Mouse (Mus musculus) embryonic facial prominence, embryonic 11.5 days (tissue): ENCODE results near the gene Ddx39b. TPM values are rescaled to one million over a fixed set of nuclear protein-coding genes. Genes with fewer than 3 reads are reported as not detected.

Source experiments
- ATAC-seq: fragments of 200-750 bp; cut with Nextera tagmentation; replicated peaks from 2 replicates; pipeline ENCODE4 v1.8.0; 2017; ENCODE audit warnings: low read depth; ENCODE audit not compliant: insufficient number of reproducible peaks, low FRiP score, low TSS enrichment
- DNase-seq: peaks from one replicate; pipeline ENCODE4 v3.0.0-alpha.2; 2015; ENCODE audit warnings: low spot score
- H3K27ac ChIP-seq: fragments of 300-500 bp; sonication (generic); replicated peaks from 2 replicates; pipeline ENCODE4 v1.5.1; 2014; ENCODE audit warnings: mild to moderate bottlenecking, low read depth, low read length, control low read depth
- H3K27me3 ChIP-seq: fragments of 300-500 bp; sonication (generic); 2 replicates; pipeline ENCODE4 v1.6.1; 2014; ENCODE audit warnings: mild to moderate bottlenecking, low read length, moderate library complexity, mixed read lengths; ENCODE audit not compliant: control insufficient read depth, insufficient read depth
- H3K36me3 ChIP-seq: fragments of 300-500 bp; sonication (generic); replicated peaks from 2 replicates; pipeline ENCODE4 v1.6.1; 2014; ENCODE audit warnings: low read depth, mild to moderate bottlenecking, low read length, moderate library complexity, mixed read lengths; ENCODE audit not compliant: control insufficient read depth, insufficient read depth
- H3K4me1 ChIP-seq: fragments of 300-500 bp; sonication (generic); 2 replicates; pipeline ENCODE4 v1.6.1; 2014; ENCODE audit warnings: low read length, mixed read lengths; ENCODE audit not compliant: control insufficient read depth, insufficient read depth
- H3K4me2 ChIP-seq: fragments of 300-500 bp; sonication (generic); 2 replicates; pipeline ENCODE4 v1.6.1; 2014; ENCODE audit warnings: low read depth, mild to moderate bottlenecking, control low read depth, low read length, moderate library complexity
- H3K4me3 ChIP-seq: fragments of 300-500 bp; sonication (generic); 2 replicates; pipeline ENCODE4 v1.5.1; 2014; ENCODE audit warnings: low read depth, low read length, control low read depth
- H3K9ac ChIP-seq: fragments of 300-500 bp; sonication (generic); replicated peaks from 2 replicates; pipeline ENCODE4 v1.6.1; 2014; ENCODE audit warnings: mild to moderate bottlenecking, control low read depth, low read length
- H3K9me3 ChIP-seq: fragments of 300-500 bp; sonication (generic); replicated peaks from 2 replicates; pipeline ENCODE4 v1.6.1; 2016; ENCODE audit warnings: mild to moderate bottlenecking, low read length, inconsistent platforms, mixed read lengths; ENCODE audit not compliant: control insufficient read depth
- WGBS: fragments of 180-500 bp; shearing (Covaris S2); extraction: QIAGEN DNeasy Blood & Tissue Kit; methylation state at CpG from one replicate; pipeline ENCODE4 v1.1.7; 2014; 5-methylcytosine and 5-hydroxymethylcytosine counted together
- polyA plus RNA-seq: library from polyadenylated mRNA; unstranded; fragments of >200 nt; fragmentation: Nextera tagmentation; extraction: Ambion mirVana; gene quantifications from 2 replicates; pipeline ENCODE4 v1.2.1, GENCODE M21; 2014

The Ddx39b gene
- polyA plus RNA-seq, 1 experiment from 2014 or later = 664 TPM

DNA sequence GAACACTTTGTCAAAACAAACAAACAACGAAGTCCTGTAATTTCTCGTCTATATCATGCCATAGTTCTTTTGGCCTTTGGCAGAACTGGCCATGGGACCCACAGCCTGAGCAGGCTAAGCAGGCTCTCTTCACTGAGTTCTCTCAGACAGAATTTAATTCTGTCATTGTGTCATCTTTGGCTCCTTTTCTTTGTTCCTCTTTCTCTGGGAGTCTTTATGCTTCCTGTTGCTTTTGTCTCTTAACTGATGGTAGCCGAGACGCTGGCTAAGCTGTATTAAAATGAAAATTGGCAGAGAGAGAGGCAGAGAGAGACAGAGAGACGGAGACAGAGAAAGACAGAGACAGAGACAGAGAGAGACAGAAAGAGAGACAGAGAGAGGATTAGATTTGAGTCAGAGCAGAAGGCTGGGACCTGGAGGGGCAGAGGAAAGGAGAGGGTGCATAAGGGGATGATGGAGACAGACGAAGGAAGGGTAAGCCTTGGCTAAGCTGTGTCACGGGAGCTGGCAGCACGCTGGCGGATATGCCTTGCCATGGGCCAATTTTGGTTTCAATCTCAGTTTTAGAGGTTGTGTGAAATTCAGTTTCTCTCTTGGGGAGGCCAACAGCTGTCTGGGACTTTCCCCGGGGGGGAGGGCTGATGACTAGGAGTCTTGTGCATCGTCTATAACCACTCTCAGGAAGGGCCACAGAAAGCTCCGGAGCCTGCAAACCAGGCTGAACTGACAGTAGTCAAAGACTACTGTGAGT lies 31.6 kb upstream of the Ddx39b start:
- Histone ChIP-seq H3K4me2 (no peak overlapping the region), H3K4me1 (no peaks in the 10 kb centered on the region), H3K9ac (no peak overlapping the region), H3K27me3 (peaks cover 1% of the 10 kb centered on the region; the same call in 1 of the 2 replicates), H3K27ac (no peak overlapping the region), H3K4me3 (no peak overlapping the region), H3K9me3 (no peaks in the 10 kb centered on the region), H3K36me3 (no peaks in the 10 kb centered on the region)
- DNase-seq (no peak), ATAC-seq (no peak)
- 77% methylated on average over 12 of the region's 12 CpGs for WGBS

DNA sequence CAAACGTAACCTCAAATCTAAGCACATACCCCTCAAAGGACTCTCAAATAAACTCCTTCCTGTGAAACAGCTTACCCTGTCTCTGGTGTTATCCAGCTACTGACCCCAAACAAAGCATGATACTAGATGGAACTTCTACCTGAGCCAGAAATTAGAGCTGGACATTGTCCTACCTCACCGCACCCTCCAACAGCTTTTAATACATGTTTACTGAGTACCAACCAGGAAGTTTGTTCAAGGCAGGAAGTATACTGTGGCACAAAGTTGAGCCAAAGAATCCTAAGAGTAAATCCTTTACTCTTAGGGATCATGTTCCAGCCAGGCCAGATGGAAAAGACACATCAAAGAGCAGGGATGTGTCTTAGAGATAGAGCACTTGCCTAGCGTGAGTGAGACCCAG lies 31.0 kb upstream of the Ddx39b start:
- Histone ChIP-seq H3K4me3 (no peak overlapping the region), H3K36me3 (no peaks in the 10 kb centered on the region), H3K4me1 (no peaks in the 10 kb centered on the region), H3K4me2 (no peak overlapping the region), H3K27me3 (no peaks in the 10 kb centered on the region), H3K9me3 (no peaks in the 10 kb centered on the region), H3K27ac (no peak overlapping the region), H3K9ac (no peak overlapping the region)
- 75% methylated on average over 3 of the region's 3 CpGs for WGBS
- ATAC-seq = no peak
- DNase-seq = no peak

- H3K4me2 ChIP-seq = no peak overlapping the region
- H3K9ac ChIP-seq = no peak overlapping the region
- H3K4me1 ChIP-seq = no peaks in the 10 kb centered on the region
- no peaks in the 10 kb centered on the region for H3K9me3 ChIP-seq
- no peak overlapping the region for H3K27ac ChIP-seq
- H3K4me3 ChIP-seq = no peak overlapping the region
- DNase-seq (no peak), ATAC-seq (no peak)
- H3K36me3 ChIP-seq = no peaks in the 10 kb centered on the region
- 92% methylated on average over 5 of the region's 5 CpGs for WGBS
- no peaks in the 10 kb centered on the region for H3K27me3 ChIP-seq
These were observed 28.5 kb upstream of the Ddx39b start for GRCm38 (mm10) chr17:35213071-35213470.

GRCm38 (mm10) chr17:35218516-35219193 lies 22.9 kb upstream of the Ddx39b start:
- Histone ChIP-seq H3K36me3 (no peaks in the 10 kb centered on the region), H3K27ac (no peak overlapping the region), H3K27me3 (no peaks in the 10 kb centered on the region), H3K4me1 (no peaks in the 10 kb centered on the region), H3K9me3 (no peaks in the 10 kb centered on the region), H3K4me2 (no peak overlapping the region), H3K9ac (no peak overlapping the region), H3K4me3 (no peak overlapping the region)
- DNase-seq (no peak), ATAC-seq (no peak)
- 83% methylated on average over 18 of the region's 18 CpGs for WGBS

GRCm38 (mm10) chr17:35219601-35220041 lies 21.9 kb upstream of the Ddx39b start:
- H3K36me3 ChIP-seq = no peaks in the 10 kb centered on the region
- H3K9me3 ChIP-seq = no peaks in the 10 kb centered on the region
- ATAC-seq = no peak
- no peak overlapping the region for H3K4me2 ChIP-seq
- H3K4me3 ChIP-seq = no peak overlapping the region
- no peak for DNase-seq
- 84% methylated on average over 6 of the region's 6 CpGs for WGBS
- H3K27me3 ChIP-seq = no peaks in the 10 kb centered on the region
- no peak overlapping the region for H3K27ac ChIP-seq
- H3K4me1 ChIP-seq = no peaks in the 10 kb centered on the region
- H3K9ac ChIP-seq = no peak overlapping the region

- WGBS = 79% methylated on average over 28 of the region's 28 CpGs
- no peak for DNase-seq
- no peak within 1 kb of the TSS for H3K4me2 ChIP-seq
- H3K27ac ChIP-seq = no peak within 1 kb of the TSS
- no peak within 1 kb of the TSS for H3K4me3 ChIP-seq
- ATAC-seq = no peak
- H3K9me3 ChIP-seq = no peaks in the 10 kb centered on the region
- H3K36me3 ChIP-seq = peaks cover 4% of the 10 kb centered on the region; the same call in 1 of the 2 replicates
- H3K27me3 ChIP-seq = no peaks in the 10 kb centered on the region
- H3K9ac ChIP-seq = no peak within 1 kb of the TSS
- H3K4me1 ChIP-seq = no peaks in the 10 kb centered on the region
These were observed 21.2 kb upstream of the Ddx39b start, which contains the start of gene Gm16181 for GRCm38 (mm10) chr17:35220156-35220952. TSS of gene Gm16181 (plus strand) at chr17:35220834.

DNA sequence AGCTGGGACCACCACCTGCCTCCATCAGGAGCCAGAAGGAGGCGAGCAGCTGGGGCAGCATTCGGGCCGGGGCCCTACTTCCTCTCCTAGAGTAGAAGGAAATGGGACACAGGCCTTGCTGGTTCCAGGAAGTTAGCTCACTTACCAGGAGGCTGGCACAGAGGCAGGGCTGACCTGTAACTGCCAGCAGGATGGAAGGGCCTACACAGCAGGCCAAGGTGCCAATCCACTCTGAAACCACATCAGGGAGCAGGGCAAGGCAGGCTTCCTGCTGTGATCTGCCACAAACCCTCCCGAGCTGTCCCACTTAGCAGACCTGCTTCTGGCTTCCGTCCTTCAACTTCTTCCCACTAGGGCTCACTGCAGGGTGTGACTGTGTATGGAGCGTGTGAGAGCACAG lies 19.2 kb upstream of the Ddx39b start:
- peaks cover 4% of the 10 kb centered on the region; the same call in 1 of the 2 replicates for H3K36me3 ChIP-seq
- no peaks in the 10 kb centered on the region for H3K9me3 ChIP-seq
- H3K4me1 ChIP-seq = no peaks in the 10 kb centered on the region
- no peak overlapping the region for H3K9ac ChIP-seq
- WGBS = 77% methylated on average over 6 of the region's 6 CpGs
- no peak overlapping the region for H3K27ac ChIP-seq
- no peak for DNase-seq
- no peaks in the 10 kb centered on the region for H3K27me3 ChIP-seq
- ATAC-seq = no peak
- H3K4me3 ChIP-seq = no peak overlapping the region
- no peak overlapping the region for H3K4me2 ChIP-seq
